ENCODE assay signal across 10 mouse cellular contexts in genomic region chr12:69451110-69451509, GRCm38 (mm10).
DNase-seq lines count a peak whose midpoint lies in the region; ATAC-seq and TF ChIP-seq lines count a peak whose summit lies in the region.
"Had no signal": no experiment of that assay in that cellular context is flagged by ENCODE, and none has a peak within 500 bp of the region (broad histone marks: within the 10 kb centered on the region; RNA-seq: fewer than 3 reads in every experiment).

No protein-coding gene starts in this region.

- H3K4me2 ChIP-seq in intestine, embryonic 16.5 days (ENCODE audit: low read depth, low read length) = no peak overlapping the region
- H3K4me2 ChIP-seq in lung, postnatal 0 days (replicated peaks; ENCODE audit: low read depth, low read length) = no peak overlapping the region; the same call in 1 of the 2 replicates
- H3K4me2 ChIP-seq: liver, embryonic 13.5 days had no signal

- TF ChIP-seq CTCF in lung, postnatal 0 days (IDR thresholded peaks at IDR 0.05) = no peak

- H3K9ac ChIP-seq in intestine, embryonic 16.5 days (ENCODE audit: low read depth, low read length) = no peak overlapping the region
- H3K9ac ChIP-seq in lung, postnatal 0 days (replicated peaks; ENCODE audit: low read depth) = no peak overlapping the region
- H3K9ac ChIP-seq: liver, embryonic 13.5 days had no signal

- H3K36me3 ChIP-seq in intestine, embryonic 16.5 days (ENCODE audit: control insufficient read depth, insufficient read depth, low read length) = no peaks in the 10 kb centered on the region
- no peaks in the 10 kb centered on the region for H3K36me3 ChIP-seq in lung, postnatal 0 days (ENCODE audit: insufficient read depth, low read length)
- H3K36me3 ChIP-seq: liver, embryonic 13.5 days had no signal

- no peak overlapping the region for H3K4me3 ChIP-seq in intestine, embryonic 16.5 days (ENCODE audit: low read length)
- H3K4me3 ChIP-seq in lung, postnatal 0 days (ENCODE audit: low read depth, low read length) = no peak overlapping the region
- H3K4me3 ChIP-seq: liver, embryonic 13.5 days had no signal

- H3K27ac ChIP-seq in intestine, embryonic 16.5 days (ENCODE audit: low read length) = no peak overlapping the region
- peak overlapping the region; percentile 47 for H3K27ac ChIP-seq in lung, postnatal 0 days (ENCODE audit: low read length)
- H3K27ac ChIP-seq: liver, embryonic 13.5 days had no signal

- ATAC-seq in intestine, embryonic 16.5 days = peak; percentile 24; the same call in 1 of the 2 replicates
- peak; percentile 29 for ATAC-seq in lung, postnatal 0 days
- ATAC-seq: activated CD4-positive, CD25-positive, alpha-beta regulatory T cell, adult 4 months had no signal

- H3K9me3 ChIP-seq in intestine, embryonic 16.5 days (ENCODE audit: control insufficient read depth, low read length) = no peaks in the 10 kb centered on the region
- H3K9me3 ChIP-seq in lung, postnatal 0 days (ENCODE audit: low read length) = no peaks in the 10 kb centered on the region
- H3K9me3 ChIP-seq: liver, embryonic 13.5 days had no signal

- peak; percentile 98 for TF ChIP-seq EP300 in lung, postnatal 0 days (IDR thresholded peaks at IDR 0.05)

- 21% methylated on average over 6 of the region's 6 CpGs for WGBS in intestine, embryonic 16.5 days
- WGBS in lung, postnatal 0 days = 20% methylated on average over 6 of the region's 6 CpGs

- DNase-seq in adrenal gland, adult (ENCODE audit: inconsistent age in 2 of 2, low spot score in 1 of 2) = peak; percentile 78 to 90
- DNase-seq in adrenal gland, postnatal 4 days (ENCODE audit: low spot score in 2 of 2) = no peak
- DNase-seq in adrenal gland, adult 8-10 months = peak; percentile 62
- DNase-seq in lung, postnatal 0 days (ENCODE audit: low spot score) = peak; percentile 81
- DNase-seq in frontal cortex, postnatal 10 days (ENCODE audit: low spot score in 2 of 2) = no peak
- DNase-seq in cerebellum, postnatal 14 days = no peak
- no peak for DNase-seq in cerebellum, postnatal 4 days (ENCODE audit: low spot score in 2 of 2)
- DNase-seq: liver, embryonic 13.5 days had no signal

- H3K4me1 ChIP-seq in intestine, embryonic 16.5 days (ENCODE audit: control insufficient read depth, insufficient read depth, low read length) = peaks cover 24% of the 10 kb centered on the region
- peaks cover 9% of the 10 kb centered on the region; the same call in 1 of the 2 replicates for H3K4me1 ChIP-seq in lung, postnatal 0 days (ENCODE audit: insufficient read depth, low read depth, low read length)

- no peaks in the 10 kb centered on the region for H3K27me3 ChIP-seq in intestine, embryonic 16.5 days (replicated peaks; ENCODE audit: control insufficient read depth, insufficient read depth, low read length)
- no peaks in the 10 kb centered on the region for H3K27me3 ChIP-seq in lung, postnatal 0 days (replicated peaks; ENCODE audit: insufficient read depth, low read length)

Comparison
In these comparisons a context has a peak if more than half of its experiments do, and no peak if none do; other contexts are left out.
1. DNase-seq: peak in adrenal gland, adult (2 of 2), adrenal gland, adult 8-10 months (single experiment) and lung, postnatal 0 days (single experiment); none in adrenal gland, postnatal 4 days (0 of 2), frontal cortex, postnatal 10 days (0 of 2), cerebellum, postnatal 14 days (0 of 2) and cerebellum, postnatal 4 days (0 of 2).